Mouse (Mus musculus) cortical plate, adult 2 months (tissue): ENCODE measurements at regions not wholly inside any gene's neighbourhood (a gene's known extent, or its start where the extent isn't known, plus 50 kb on each side); places are given as distances from the start of the nearest gene placed in this dataset.

Experiments used
- CTCF ChIP-seq: fragments of 200-500 bp; IDR thresholded peaks from 2 replicates; pipeline ENCODE4 v1.5.1; 2011; ENCODE audit warnings: mild to moderate bottlenecking, control low read depth, low read length; ENCODE audit not compliant: insufficient read depth; ENCODE audit errors: extremely low read depth
- POLR2A ChIP-seq: fragments of 200-500 bp; IDR thresholded peaks from 2 replicates; pipeline ENCODE4 v1.6.1; 2011; ENCODE audit warnings: mild to moderate bottlenecking, low read length, control low read depth; ENCODE audit not compliant: insufficient read depth; ENCODE audit errors: extremely low read depth

- TF ChIP-seq POLR2A = no peak
- no peak for TF ChIP-seq CTCF
Measured at GRCm38 (mm10) chr3:18524011-18524410, 575.8 kb downstream of the Cypt12 start.
